Mouse (Mus musculus): ENCODE results near the gene Kcnj9.

DNA sequence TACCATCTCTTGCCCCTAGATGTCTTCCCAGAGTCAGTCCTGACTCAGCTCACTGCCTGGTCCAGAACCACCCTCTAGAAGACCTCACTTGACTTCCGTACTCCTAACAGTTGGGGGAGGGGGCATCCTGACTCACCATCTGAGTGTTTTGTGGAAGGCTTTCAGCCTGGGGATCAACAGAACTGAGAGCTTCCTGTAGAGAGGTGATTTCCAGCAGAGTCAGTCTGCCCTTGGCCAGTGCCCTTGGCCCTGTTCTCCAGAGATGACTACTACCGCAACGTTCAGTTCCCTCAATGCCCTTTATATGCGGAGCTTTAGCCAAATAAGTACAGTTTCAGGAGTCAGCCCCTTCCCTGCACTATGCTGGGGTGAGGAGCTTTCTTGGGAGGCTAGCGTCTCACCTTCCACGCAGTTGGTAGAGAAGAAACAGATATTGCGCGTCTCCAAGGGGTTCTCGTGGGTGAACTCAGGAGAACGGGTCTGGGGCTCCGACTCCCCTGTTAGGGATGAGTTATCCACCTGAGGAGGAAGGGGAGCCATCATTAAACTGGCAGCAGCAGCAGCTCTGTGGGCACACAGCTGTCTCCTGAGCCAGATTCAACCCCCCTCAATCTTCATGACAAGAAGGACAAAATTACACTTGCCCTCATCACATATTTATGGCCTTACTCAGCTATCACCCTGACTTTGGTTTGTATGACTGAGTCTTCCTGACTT is 40.1 kb downstream of the Kcnj9 start:
- TF ChIP-seq CTCF (IDR thresholded peaks at IDR 0.05; ENCODE audit: borderline replicate concordance, insufficient read depth, low read depth, low read length) (no peak), POLR2A (IDR thresholded peaks at IDR 0.05; ENCODE audit: borderline replicate concordance, insufficient read depth, low read length) (no peak)
